Mouse (Mus musculus): Measurements from ENCODE around the gene Cilp2. TPM values are rescaled to one million over a fixed set of nuclear protein-coding genes. Genes with fewer than 3 reads are reported as not detected.

Cilp2 gene
- 1.0 and 1.1 TPM in 2 replicates for polyA plus RNA-seq (2012; rRNA removed)

DNA sequence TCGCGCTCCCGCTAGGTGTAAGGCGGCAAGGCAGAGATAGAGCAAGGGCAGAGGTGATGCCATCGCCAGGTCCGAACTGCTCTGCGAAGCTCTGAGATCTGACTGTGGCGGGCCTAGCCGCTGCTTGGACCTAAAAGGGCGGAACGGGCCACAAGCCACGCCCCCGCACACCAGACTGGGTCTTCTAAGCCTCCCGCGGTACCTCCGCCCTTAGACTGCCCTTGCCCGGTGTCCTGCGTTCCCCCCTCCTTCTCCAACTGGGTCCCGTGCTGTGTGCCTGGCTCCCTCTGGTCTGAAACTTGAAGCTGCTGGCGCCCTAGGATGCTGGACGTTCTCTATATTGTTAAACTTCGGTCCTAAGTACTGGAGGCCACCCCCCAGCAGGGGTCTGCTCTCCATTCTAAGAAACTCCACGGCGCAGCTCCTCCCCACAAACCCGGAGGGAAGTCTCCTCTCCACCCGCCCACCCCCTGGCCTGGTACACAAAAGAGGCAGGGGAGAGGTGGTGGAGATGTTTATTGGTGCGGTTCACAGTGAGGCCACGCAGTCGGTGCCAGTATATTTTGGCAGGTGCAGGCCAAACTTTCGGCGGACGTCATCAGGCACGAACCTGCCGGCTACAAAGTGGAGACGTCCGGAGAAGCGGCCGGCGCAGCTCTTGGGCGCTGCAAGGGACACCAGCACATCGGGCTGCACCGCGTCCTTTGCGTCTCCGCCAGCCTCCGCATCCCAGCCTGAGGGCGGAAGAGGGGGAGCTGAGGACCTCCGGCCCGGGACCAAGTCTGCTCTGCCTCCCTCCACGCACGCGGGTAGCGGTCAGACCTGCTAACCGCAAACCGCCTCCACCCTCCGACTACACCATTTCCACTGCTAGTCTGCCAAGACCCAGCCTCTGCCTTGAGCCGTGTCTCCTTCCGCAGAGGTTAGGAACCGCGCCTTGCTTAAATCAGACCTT, at the start of gene Cilp2:
Cilp2 (minus strand) TSS at position 399 of the 955 bp plus-strand sequence.
- no peak for DNase-seq (ENCODE audit: low read depth)

DNA sequence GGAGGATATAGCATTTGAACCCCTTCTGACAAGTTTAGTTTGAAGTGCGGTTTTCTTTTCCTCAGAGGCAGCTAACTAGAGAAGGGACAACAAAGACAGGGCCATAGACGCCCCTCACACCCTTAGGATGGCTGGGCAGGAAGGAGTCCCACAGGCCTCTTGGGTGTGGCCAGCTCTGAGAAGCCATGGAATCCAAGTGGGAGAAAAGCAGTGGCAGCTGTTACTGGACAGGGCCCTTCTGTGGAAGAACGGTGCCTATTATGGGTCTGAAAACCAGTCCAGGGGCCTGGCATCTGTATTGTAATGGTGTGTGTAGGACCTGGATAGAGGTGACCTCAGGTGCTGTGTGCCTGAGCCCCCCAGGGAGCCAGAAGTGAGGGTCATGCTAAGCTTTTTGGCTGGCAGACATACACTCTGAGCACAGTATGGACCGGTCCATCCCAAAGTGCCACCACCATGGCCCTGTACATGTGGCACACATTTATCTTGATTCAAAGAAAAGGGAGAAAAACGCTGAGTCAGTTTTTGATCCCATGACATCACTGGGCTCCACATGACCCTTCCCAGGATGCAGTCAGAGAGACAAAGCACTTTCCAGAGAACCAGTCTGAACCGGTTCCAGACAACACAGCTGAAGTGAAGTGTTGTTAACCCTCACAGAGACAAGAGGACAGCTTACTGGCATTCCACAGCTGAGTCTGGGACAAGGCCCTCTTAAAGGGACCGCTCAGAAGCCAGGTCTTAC, 48.7 kb upstream of the Cilp2 start:
- no peak for DNase-seq (ENCODE audit: low read depth)

DNA sequence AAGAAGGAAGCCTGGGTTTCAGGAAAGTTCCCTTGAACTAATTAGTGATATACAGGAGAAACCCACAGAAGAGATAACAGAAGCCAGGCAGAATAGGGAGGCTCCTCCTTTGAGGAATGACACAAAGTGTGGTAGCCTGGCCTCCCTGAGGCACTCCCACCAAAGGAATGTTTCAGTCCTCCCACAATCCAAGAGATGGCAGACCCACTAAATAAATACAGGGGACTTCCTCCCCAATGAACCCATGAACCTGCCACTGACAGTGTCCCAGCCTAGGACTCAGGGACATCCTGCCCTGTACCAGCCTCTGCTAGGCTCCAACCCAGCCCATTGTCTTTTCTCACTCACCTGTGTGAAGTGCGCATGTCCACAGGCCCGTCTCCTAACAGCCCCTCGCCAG, 47.9 kb upstream of the Cilp2 start:
- DNase-seq (ENCODE audit: low read depth), result no peak

DNA sequence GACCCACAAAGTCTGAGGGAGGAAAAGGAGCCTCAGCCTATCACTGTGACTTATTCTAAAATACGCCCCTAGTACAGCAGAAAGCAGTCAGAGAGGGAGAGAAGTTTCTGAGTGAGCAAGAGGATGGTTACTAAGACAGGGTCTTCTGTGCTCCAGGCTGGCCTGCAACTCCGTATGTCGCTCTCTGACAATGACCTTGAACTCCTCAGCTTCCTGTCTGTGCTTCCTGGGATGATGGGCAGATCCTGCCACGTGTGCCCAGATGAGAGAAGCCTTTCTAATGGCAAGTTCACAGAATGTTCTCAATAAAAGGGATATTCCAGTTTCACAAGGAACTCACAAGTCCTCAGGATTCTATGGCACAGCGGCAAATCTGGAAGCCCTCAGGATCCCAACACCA, 47.1 kb upstream of the Cilp2 start:
- DNase-seq (ENCODE audit: low read depth), result no peak

DNA sequence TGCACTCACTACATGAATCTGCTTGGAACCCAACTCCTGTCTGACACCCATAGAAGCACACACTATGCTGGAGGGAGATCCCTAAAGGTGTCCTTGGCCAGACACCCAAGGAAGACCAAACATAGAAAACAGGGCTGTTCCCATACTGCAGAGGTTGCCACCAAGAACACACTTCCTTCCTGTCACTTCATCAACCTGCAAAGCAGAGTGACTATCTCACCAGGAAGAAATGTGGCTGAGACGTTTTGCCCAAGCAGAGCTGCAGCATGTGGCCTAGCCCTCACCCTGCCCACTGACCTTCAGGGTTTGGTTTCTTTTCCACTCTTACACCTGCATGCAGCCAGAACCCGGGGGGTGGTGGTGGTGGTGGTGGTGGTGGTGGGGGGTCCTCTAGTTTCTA, 46.3 kb upstream of the Cilp2 start:
- DNase-seq (ENCODE audit: low read depth), result no peak

DNA sequence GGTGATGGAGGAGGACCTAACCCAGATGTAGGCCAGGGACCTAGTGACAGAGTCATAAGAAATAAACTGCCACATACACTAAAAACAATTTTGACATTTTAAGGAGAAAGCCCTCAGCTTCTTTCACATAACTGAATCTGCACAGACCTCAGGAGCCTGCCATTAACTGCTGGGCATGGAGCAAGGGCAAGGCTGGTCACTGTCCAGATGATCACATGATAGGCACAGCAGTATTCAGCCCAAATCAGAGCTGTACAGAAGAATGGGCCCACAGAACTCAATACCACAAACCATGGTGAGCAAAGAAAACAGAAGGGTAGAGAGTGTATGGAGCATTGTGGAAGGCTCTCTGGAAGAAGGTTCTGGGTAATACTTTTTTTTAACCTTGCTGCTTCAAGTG, 39.4 kb upstream of the Cilp2 start:
- DNase-seq (ENCODE audit: low read depth), result no peak

DNA sequence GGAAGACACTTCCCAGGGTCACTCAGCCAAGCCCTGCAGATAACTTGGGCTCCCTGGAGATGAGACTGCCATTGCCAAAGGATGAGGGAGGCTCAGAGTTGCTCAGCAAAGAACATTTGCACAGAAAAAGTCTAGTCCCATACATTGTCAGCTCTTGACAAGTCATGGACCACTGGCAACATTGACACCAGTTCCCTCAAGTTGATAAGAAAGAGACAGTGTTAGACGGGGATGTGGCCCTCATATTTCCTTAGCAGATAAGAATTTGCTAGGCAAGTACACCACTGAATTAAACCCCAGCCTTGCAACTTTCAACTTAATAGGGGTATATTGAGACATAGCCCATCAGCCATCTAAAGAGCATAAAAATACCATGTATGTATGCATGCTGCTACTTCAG, 36.5 kb upstream of the Cilp2 start:
- no peak for DNase-seq (ENCODE audit: low read depth)

DNA sequence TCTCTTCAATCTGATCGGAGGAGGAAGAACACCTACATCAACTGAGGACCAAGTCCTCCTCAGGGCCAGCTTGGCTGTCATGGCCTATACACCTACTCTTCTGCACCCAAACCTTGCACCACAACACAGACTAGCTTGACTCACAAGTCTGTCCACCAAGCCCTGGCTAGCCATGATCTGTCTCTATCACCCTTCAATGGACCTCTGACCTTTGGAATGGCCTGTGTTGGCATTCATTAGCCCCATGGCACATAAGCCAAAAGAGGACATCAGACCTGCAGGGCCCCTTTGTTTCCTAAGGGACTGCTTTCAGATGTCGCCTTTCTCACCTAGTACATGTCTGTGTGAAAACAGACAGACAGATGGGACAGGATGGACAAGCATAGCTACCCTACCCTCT, 33.7 kb upstream of the Cilp2 start:
- no peak for DNase-seq (ENCODE audit: low read depth)

DNA sequence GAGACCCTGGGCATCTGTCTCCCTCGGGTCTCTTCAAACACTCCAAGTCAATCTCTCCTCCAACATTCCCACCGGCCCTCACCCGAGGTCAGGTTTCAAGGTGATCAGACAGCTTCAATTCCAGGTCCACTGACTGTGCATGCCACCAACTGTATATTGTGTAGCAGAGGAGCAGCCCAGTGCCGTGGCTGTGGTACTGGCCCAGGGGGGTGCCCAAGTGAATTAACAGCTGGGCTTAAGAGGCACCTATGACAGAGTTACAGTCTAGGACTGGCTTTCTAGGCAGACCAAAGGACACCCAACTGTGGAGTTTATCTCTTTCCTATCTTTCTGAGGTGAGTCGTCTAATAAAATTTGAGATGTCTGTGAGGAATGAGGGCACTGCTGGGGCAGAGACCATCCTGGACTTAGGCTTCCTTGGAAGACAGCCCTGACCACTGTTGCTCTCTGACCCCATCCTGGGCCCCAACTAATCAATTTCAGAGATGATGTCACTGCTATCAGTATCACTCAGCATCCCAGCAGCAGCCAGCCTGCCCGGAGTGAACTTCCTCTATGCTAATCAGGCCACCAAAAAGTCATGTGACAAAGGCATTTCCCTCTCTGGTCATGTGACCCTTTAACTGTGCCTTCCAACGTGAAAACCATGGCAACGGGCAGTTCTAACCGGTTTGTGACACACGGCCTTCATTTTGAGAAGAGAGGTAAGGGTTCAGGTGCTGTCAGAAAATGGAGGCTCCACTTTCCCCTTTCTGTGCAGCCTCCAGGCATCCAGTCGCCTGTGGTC, 32.6 kb upstream of the Cilp2 start:
- no peak for DNase-seq (ENCODE audit: low read depth)

DNA sequence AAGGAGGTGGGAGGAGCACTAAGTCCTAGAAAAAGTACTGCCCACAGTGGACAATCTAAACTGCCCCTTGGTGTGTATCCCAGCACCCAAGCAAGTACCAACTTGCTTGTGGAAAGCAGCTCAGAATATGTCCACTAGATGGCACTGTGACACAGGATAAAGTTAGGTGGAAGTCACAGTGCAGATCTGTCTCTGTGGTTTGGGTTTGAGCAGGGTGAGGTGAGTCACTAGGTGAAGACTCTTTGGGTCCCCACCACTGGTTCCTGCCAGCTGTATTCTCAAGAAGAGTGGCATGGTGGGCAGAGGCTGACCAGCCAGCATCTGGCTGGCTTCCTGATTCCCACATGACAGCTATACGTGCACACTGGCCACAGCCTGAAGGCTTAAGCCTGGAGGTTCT, 31.5 kb upstream of the Cilp2 start:
- DNase-seq (ENCODE audit: low read depth), result no peak

DNA sequence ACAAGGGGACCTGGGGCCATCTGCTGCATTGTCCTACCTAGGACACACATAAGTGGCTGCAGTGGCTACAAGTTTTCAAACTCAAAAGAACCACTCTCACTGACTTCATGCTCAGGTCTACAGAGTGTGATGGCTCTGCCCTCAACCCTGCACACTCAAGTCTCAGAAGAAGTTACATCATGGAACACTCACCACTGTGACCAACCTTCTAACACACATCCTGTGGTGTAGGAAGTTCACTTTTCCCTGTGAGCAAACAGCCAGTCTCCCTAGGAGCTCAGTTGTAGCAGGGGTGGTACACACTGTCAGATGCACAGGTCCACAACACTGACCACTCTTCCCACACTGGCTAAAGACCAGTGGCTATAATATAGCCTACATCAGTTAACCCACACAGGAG, 31.0 kb upstream of the Cilp2 start:
- no peak for DNase-seq (ENCODE audit: low read depth)

DNA sequence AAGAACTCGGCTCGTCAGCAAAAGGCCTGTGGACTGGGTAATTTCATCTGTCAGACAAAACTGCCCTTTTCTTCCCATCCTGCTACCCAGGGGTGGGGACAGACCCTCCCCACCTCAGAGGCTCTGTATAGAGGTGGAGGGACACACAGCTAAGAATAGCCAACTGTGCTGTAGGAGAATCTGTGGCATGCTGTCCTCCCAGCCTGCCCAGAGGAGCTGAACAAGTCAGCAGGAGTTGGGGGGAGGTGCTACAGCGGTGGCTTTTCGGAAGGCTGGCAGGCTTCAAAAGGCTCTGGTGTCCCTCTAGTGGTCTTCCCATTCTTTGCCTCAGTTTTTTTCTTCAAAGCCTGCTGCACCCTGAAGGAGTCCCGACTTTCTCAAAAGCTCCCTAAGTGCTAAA, 28.3 kb upstream of the Cilp2 start:
- DNase-seq (ENCODE audit: low read depth), result no peak

DNA sequence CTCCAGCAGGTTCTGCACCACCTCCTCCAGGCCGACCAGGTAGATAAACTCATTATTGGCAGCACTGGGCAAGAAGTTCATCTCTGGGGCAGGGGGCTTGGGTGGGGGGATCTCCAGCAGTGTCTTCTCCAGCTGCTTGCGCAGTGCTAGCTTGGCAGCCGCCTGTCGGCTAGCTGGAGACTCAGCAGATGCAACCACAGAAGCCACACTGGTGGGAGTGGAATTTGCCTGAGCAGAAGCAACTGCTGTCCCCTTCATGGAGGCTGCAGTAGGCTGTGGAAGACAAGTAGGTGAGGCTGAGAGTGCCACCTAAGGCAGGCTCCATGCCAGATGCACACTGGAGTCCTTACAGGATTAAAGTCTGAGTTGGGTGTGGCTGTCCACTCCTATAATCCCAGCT, 27.0 kb upstream of the Cilp2 start:
- DNase-seq (ENCODE audit: low read depth), result no peak

DNA sequence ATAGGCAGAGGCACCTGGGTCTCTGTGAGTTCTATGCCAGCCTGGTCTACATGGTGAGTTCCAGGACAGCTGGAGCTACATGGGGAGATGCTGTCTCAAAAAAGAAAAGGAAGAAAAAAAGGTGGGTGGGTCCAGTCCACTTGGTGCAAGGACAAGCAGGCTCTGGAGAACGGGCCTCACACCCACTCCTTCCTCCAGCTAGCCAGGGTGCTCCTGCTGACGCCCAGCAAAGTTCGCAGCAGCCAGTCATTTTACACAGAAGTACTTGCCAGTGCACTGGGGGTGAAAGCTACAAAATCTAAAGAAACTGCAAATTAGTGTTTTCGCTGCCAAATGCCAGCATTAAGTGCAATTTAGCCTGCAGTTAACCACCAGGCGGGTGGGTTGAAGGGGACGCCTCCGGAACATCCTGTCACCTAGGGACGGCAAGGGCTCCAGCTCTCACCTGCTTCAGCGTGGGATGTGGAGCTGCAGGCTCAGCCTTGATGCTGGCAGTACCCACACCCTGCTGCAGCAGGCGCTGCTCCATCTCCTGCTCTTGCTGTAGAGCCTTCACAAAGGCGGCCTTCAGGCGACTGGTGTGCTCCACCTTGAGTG, 25.1 kb upstream of the Cilp2 start:
- DNase-seq (ENCODE audit: low read depth), result no peak

DNA sequence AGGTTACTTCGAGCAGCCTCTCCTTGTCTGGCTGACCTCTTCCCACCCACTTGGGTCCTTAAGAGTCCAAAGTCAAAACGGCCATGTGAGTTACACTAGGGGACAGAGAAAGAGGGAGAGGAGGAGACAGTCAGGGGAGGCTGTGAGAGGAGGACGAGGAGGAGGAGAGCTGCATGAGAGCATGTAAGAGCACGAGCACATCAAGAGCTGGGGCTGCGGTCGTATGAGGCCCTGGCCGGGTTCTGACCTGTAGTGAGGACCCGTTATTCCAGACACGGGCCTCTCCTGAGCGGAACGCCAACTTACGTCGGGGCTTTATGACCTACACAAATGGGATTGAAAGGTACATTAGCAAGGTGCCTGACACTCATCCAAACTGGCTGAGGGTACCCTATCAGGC, 24.4 kb upstream of the Cilp2 start:
- DNase-seq (ENCODE audit: low read depth), result no peak

DNA sequence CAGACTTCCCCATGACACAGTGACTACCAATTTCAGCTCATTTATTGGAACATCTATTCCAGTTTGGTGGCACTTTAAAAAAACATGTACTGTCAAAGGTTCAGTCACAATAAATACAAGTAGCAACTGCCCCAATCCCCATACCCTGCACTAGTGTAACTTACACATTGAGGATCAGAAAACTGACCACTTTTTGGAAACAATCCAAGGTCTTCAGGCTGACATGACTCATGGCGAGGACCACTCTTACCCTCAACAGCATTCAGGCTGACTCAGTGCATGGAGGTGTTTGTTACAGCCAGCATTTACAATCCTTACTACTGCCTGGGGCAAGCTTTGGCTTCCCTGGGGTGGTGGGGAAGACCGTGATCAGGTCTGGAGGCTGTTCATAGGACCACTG, 19.6 kb upstream of the Cilp2 start:
- no peak for DNase-seq (ENCODE audit: low read depth)

DNA sequence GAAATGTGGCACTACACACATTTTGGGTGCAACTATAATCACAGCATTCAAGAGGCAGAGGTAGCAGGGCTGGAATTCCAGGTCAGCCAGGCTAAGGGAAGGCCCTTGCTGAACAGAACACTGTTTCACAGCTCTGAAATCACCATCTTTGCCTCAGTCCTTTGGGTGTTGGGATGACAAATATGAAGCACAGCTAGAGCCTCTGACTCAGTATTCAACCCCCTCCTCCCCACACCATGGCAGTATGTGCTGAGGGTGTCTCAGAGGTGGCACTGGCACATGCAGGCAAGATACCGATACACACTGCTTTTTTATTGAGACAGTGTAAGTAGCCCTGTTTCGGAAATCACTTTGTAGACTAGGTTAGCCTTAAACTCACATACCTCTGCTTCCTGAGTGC, 18.8 kb upstream of the Cilp2 start:
- no peak for DNase-seq (ENCODE audit: low read depth)

DNA sequence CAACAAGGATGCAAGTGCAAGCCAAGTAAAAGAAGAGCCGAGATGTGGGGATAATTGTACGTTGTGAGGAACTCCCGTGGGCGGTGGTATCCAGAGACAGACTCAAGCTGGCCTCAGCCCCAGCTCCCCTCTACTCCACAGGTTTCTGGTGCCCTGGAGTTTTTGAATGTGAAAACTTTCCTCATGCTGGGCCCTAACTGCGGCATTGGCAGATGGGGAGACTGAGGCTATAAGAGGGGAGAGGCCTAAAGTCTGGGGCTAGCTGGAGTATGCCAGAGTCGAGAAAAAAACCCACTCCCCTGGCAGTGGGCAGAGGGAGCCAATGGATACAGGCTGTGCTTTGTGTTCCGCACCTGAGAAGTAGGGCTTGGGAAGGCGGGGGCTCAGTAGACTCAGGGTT, 16.6 kb upstream of the Cilp2 start:
- DNase-seq (ENCODE audit: low read depth), result no peak

DNA sequence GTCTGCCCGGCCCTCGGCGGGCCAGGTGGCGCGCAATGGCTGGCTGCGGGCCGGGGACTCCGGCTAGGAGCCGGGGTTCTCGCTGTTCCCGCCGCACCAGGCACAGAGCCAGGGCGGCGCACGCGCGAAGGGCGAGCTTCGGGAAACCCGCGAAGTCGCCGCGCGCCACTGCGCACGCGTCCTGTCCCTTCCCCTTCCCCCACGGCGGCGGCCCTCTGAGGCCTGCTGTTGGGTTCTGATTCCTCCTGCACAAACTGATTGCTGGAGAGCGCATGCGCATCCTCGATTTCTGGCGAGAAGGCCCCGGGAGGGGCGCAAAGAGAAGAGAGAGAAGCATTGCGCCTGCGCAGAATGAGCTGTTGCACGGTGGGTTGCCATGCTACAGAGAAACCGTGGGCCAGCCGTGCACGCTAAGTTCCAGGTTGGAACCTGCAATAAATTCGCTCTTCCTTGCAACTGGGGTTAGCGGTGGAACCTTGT, 15.6 kb upstream of the Cilp2 start:
- DNase-seq (ENCODE audit: low read depth), result peak; percentile 70

DNA sequence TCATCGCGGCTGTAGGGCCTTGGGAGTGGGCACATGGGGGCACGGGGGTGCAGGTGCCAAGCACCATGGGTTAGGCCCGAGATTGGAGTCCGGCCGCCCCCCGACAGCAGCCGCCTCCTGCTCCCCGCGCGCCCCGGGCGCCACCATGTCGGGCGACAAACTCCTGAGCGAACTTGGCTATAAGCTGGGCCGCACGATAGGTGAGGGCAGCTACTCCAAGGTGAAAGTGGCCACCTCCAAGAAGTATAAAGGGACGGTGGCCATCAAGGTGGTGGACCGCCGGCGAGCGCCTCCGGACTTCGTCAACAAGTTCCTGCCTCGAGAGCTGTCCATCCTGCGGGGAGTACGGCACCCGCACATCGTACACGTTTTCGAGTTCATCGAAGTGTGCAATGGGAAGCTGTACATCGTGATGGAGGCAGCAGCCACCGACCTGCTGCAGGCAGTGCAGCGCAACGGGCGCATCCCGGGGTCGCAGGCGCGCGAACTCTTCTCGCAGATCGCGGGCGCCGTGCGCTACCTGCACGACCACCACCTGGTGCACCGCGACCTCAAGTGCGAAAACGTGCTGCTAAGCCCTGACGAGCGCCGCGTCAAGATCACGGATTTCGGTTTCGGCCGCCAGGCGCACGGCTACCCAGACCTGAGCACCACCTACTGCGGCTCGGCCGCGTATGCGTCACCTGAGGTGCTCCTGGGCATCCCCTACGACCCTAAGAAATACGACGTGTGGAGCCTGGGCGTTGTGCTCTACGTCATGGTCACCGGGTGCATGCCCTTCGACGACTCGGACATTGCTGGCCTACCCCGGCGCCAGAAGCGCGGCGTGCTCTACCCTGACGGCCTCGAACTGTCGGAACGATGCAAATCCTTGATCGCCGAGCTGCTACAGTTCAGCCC, 14.9 kb upstream of the Cilp2 start, which contains the start of the genes Tssk6, Ndufa13 and Yjefn3:
Tssk6 (plus strand) TSS at position 22 of the 900 bp plus-strand sequence.
Ndufa13 (minus strand) TSS at position 396 of the 900 bp plus-strand sequence.
Yjefn3 (minus strand) TSS at position 550 of the 900 bp plus-strand sequence.
- DNase-seq (ENCODE audit: low read depth), result no peak
